Mouse (Mus musculus) cerebellum, postnatal 36 days (tissue): ENCODE measurements at regions not wholly inside any gene's neighbourhood (a gene's known extent, or its start where the extent isn't known, plus 50 kb on each side); places are given as distances from the start of the nearest gene placed in this dataset.

ENCODE experiments used
- DNase-seq, 2 experiments: peaks; one replicate each; pipeline ENCODE4 v3.0.0; 2021 to 2022; ENCODE audit warnings: mixed read lengths in 2 of 2

DNA sequence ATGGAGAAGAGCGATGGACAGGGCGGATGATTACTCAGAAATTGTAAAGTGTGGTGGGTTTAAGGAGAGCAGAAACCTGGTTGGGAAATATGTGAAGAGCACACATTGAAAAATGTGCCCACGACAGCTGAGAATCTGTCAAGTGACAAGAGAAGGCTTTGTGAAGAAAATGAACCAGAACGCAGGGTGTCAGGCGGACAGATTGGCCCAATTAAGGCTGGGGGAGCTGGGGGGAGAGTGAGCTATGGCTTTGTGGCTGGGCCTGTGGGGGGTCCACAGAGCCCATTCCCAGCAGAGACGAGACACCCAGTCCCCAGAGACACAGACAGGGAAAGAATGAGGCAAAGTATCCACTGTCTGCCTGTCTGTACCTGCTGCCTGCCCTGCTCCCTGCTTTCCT, 153.3 kb downstream of the Shq1 start:
- no peak for DNase-seq

DNA sequence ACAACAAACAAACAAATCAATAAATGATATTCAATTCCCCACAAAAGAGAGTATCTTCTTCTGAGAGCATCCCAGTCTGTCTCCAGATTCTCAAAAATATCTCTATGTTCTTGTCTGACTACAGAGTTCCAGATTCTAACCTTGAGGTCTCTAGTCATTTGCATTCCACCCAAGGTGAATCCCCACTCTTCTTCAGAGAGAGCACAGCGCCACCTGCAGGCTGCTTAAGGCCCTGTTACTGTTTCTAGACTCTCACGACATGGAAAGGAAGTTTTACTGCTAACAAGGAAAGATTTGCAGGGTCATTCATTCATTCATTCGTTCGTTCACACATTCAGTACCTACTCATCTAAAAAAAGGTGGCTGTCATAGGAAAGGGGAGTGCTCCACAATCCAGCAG, 158.3 kb downstream of the Shq1 start:
- DNase-seq: peak; percentile 35 to 44

DNA sequence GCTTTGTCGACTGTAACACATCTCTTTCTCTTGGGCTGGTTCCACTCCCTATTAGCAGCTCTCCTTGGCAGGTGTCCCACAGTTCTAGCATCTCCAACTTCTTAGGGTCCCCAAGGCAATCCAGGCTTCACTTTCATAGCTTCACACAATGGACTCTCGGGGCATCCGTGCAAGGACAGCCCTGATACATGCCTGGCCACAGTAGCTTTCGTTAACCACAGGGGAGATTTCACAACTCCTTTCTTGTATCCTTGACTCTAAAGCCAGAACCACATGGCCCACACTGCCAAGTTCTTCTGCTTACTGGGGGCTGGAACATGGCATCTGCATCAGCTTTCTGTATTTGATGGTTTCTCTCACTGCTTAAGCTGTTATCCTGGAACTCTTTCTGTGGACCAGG, 160.3 kb downstream of the Shq1 start:
- no peak for DNase-seq

DNA sequence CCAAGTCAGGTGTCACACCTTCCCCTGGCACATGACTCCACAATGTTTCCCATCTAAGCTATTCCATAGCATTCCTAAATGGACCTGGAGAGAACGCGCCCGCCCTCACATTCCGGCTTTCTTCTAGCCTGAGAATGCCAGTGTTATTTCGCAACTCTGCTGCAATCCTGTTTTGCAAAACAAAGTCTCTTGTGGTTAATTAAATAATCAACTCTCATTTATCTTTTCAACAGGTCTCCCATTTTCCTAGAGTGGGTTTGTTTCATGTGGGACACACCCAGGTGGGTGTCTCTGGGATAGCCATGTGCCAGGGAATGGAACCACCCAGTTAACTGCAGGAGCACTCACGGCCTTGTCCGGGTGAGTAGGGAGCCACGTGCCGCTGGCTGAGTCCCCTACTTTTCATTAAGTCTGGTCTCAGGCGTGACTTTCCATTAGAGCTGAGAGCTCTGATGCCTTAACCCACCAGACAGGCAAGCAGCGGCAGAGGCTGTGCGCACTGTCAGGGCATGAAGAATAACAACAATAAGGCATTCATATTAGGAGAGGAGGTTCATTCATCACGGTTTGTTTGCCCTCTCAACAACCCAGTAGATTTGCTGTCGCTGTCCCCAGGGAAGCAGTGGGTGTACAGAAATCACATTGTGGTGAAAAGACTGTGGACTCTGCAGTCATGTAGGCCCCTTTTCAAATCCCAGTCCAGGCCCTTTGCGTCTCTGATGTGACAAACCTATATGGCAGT, 165.3 kb downstream of the Shq1 start:
- no peak for DNase-seq

DNA sequence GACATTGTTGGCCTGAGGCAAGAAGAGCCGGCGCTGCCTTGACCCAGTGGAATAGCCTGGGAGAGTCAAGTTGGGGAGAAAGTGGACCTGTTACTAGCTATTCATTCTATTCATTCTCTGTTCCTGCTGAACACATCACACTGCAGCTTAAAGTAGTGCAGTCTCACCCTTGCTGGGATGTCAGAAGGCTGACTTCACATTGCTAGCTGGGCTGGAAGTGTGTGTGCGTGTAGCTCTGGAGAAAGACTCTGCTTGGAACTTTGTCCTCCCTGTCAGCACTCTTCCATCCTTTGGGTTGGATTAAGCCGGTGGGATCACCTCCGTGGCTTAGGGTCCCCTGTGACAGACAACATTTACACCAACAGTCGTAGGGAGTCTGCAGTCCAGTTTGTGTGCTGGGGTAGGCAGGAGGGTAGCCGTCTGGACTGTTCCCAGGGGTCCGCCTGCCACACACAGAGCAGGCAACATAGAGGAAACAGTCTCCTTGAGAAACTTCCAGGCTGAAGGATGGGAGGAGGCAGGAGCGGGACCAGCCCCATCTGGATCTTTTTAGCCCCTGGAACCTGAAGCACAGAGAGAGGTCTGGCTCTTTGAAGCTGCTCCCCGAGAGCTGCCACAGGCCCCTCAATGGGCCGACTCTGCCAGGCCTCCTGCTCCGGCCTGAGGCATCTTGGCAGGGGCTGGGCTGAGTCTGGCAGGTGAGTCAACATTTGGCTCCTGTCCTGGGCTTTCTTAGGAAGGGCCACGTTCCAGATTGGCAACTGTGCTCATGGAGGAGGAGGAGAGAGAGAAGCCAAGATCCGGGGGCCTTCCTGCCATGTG, 167.8 kb downstream of the Shq1 start:
- DNase-seq: peak; percentile 91 to 94

DNA sequence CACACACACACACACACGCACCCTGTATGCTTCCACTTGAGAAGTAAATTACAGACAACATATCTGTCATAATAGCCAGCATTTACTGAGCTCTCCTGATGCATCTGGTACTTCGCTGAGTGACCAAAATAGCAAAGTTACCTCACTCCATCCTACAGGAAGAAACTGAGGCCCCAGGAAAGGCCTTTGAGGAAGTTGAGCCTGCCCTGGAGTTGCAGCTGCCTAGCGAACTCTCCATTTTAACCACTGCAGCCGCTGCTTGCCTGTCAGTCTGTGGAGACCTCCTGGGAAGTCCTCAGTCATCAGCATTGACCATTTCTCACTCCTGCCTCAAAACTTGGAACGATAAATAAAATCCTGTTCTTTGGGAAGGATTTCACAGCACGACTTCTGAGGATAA, 168.8 kb downstream of the Shq1 start:
- no peak for DNase-seq

DNA sequence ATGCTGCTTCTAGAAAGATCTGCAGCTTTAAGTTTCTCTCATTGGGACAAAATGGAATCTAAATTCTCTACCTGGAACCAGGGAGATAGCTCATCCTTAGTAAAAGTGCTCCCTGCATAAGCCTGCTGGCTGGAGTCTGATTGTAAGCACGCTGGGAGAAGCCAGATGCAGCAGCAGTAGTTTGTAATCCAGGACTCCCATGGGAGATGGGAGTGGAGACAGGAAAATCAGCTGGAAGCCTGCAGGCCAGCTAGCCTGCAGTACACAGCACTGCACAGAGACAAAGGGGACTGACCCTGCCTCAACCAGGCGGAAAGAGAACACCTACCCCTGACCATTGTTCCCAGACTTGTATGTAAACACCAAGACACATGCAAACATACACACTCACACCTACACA, 170.2 kb downstream of the Shq1 start:
- no peak for DNase-seq

DNA sequence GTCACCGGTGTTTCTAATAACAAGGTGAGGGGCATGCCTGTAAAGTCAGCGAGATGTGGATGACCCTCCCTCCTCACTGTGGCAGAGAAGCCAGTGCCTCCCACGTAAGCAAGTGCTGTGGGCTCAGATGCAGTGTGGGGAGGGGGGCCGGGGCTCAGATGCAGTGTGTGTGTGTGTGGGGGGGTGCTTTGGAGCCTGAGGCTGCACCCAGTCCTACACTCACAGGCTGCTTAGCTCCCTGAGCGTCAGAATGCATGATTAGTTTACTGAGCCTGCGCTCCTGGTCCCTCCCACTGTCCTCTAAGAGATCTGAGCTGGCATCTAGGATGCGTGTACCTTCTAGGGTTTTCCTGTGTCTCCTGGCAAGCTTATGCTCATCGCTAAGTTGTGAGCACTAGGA, 170.9 kb downstream of the Shq1 start:
- no peak for DNase-seq

DNA sequence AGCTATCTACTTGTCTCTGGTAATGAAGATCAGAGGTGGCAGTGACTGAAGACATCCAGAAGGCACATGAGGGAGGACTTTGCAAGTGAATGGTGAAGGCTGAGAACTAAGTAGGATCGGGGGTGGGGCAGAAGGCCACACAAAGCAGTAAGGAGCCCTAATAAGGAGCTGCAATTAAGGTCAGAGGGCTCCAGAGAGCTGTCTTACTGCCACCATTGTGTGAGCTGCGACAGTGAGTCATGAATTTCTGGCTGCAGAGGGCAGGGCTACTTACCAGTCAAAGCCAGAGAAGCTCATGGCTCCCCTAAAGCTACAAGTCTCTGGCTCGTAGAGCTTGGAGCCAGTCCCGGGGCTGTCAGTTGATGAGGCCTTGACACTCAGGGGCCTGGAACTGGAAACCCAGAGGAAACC, 172.1 kb downstream of the Shq1 start:
- DNase-seq: no peak

DNA sequence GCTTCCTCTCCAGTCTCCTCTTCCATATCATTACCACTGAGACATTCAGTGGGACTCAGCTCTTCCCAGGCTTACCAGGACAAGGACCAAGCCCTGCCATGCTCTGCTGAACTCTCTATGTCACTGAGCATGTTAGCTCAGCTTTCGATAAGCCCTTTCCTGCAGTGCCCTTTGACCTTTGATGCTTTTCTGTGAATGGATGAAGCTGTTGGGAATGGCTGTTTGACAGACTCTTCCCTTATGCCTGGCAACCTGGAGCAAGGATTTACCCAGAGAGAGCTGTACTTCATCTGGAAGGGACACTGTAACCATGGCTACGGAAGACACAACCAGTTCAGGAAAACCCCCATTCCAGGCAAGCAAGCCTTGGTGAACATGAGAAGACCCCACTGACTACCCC, 172.8 kb downstream of the Shq1 start:
- no peak for DNase-seq

DNA sequence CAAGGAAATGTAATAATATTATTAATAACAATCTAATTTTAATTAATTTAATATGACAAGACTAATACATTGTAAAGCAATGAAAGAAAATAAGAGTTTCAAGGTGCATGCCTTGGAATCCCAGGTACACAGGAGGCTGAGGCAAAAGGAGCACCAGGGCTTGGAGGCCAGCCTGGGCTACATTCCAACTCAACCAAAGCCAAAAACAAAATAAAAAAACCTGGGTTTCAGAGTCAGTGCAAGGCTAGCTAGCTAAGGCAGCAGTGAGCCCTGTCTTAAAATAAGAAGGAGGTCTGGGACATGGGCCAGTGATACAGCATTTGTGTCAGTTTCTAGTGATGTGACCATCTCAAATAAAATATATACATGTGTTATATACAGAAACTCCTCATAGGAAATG, 174.8 kb downstream of the Shq1 start:
- DNase-seq: no peak

DNA sequence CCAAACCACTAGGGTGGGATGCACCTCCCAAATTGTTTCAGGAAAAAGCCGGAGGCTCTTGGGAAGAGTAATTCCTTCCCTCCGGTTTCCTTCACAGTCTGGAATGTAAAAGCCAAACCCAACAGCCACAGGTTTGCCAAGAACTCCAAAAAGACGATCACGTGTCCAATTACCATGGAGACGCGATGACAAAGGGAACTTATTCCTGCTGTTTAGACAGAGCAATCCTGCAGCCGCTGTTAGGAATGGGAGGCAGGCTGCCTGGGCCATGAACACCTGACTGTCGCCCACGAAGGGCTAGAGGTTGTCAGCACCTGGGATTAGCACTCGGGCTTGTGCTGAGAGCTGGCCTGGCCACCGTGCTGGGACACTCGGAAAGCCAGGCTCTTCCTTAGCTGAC, 175.8 kb downstream of the Shq1 start:
- DNase-seq: no peak

DNA sequence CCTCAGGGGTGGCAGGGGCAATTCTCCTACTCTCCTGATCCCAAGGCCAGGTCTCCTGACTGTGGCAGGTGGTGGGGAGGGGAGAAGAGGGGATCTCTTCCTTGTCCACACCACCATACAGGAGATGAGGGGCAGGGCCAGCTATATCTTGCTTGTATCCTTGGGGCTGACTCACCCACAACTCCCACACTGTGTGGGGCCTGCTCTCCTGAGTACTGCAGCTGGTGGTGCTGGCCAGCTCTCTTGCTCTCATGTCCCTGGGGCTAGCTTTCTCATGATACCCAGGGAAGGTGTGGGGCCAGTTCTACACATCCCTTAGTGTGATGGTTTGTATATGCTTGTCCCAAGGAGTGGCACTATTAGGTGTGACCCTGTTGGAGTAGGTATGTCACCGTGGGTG, 177.4 kb downstream of the Shq1 start:
- no peak for DNase-seq

DNA sequence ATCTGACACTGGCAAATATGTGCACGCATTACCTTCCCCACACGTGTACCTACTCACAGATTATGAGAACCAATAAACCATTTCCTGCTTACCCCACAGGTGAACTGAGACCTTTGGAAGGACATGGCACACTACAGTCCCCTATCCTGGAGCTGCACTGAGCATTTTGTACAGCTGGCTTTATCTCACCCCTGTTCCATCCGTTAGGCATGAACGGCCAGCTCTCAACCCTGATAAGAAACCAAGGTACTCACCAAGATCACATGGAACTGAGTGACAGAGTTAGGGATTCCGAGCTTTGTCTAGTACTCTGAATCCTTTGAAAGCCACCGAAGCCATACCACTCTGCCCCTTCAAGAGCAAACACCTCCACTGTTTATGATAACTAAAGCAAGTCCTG, 179.1 kb downstream of the Shq1 start:
- DNase-seq: no peak

DNA sequence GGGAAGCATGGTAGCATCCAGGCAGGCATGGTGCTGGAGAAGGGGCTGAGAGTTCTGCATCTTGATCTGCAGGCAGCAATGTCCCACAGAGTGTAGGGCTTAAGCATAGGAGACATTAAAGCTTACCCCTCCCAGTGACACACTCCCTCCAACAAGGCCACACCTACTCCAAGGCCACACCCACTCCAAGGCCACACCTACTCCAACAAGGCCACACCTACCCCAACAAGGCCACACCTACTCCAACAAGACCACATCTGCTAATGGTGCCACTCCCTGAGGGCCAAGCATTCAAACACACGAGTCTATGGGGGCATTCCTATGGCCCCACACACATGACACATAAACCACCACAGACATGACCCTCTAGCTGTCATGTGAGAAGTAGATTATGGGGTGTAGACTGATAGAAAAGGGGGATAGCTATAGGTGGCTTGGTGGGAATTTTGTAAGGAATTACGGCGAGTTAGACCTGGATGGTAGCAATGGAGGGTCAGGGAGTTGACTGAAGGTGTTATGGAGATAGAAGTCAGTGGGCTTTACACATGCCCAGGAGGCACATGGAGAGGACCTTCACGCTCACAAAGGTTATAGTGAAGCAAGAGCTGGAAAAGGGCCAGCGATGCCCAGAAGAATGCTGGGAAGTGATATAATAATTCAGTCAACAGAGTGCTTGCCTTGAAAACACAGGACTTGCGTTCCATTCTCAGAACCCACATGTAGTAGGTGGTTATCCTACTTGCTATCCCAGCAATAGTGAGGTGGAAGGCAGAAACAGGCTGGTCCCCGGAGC, 179.8 kb downstream of the Shq1 start:
- DNase-seq: no peak

DNA sequence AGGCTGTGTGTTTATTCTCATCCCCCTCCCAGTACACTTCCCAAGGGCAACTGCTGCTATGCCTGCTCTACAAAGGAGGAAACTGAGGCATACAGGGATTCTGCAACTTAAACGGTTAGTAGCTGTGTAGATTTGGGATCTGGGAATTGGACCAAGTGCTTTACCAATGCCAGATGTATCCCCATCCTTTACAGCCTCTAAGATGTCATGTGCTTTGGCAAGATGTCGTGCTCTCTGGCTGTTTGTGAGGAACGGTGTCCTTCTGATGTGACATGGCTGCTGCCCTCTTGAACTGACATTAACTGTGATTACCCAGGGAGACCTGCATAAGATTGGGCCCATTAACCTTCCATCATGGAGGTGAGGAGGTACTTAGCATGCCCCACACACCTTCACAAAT, 187.1 kb downstream of the Shq1 start:
- DNase-seq: no peak

DNA sequence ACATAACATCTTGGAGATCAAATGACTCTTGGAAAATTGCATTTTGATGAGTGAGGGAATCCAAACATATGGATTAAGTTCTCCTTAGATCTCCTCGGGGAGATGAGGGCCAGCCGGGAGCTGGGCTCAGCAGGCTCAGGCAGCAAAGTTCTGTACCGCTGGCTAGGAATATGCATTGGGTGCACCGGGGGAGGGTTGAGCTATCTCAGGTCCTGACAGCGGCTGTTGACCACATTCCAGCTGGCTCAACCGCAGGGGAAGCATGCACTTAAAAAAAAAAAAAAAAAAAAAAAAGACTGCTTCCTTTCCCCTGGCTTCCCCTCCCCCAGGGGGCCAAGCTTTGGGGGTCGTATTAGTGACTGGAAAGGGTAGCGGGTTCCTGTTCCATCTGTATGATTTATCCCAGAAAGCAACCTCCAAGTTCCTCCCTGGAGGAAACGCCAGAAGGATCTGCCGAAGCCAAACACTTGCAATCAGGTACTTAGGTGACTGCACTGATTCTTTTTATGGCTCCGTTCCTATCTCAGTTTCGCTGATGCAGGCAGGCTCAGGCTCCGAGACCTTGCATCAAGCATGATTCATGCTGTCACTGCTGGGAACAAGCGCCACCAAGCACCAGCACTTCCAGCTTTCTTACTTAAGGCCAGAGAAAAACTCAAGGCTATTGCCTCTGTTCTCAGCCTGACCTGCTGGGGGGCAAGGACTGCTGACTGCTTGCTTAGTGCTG, 187.7 kb downstream of the Shq1 start:
- no peak for DNase-seq

DNA sequence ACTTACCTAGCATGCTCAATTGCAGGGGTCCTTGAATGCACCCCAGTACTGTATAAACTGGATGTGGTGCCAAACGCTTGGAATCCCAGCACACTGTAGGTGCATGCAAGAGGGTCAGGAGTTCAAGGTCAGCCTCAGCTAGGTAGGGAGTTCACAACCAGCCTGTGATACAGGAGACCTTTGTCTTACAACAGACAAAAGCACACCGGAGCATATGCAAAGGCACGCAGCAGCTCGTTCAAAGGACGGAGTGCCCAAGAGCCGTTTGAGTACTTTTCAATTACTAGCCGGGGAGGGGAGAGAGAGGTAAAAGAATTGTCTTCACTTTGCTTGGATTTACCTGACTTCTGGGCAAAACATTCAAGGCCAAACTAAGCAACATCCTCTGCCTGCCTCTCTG, 188.4 kb downstream of the Shq1 start:
- no peak for DNase-seq

DNA sequence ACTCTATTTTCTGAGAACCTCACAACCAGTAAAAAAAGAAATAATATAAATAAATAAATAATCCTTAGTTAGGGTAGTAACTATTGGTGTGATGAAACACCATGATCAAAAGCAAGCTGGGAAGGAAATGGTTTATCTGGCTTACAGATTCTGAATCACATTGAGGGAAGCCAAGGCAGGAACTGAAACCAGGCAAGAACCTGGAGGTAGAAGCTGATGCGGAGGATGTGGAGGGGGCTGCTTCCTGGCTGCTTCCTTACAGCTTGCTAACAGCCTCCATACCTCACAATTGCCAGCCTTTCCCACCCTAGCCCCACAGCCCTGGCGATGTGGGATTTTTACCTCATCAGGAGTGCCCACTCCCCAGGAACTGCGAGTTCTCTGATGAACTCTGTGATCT, 190.4 kb downstream of the Shq1 start:
- DNase-seq: no peak

DNA sequence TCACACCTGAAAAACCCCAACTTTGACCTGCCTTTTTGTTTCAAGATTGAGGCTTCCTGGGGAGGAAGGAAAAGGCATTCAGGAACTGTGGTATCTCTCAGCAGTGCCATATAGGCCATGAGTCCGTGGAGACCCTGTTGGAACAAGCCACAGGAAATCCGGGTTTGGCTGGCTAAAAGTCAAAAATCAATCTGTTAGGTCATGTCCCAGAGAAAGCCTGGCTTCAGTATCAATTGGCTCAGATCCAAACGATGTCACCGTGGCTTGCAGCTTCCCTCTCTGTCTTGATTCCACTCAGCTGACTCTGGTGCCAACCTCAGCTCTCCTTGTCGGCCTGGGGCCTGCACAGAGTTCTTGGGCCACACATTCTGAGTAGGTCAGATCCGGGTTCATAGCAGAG, 191.1 kb downstream of the Shq1 start:
- no peak for DNase-seq

DNA sequence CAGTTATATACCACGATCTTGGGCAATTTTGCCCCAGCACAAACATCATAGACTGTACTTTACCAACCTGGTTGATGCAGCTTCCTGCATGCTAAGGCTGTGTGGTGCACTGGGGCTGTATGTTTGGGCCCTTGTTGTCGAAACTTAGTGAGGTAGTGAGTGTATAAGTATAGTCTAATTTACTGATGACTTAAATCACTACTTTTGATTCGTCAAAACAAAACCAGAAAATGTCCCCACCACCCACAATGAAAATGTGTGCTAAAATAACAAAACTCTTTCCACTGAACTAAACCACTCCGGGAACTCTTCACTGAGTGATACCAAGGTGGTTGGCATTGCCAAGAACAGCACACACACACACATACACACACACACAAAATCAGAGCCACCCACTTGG, 191.5 kb downstream of the Shq1 start:
- DNase-seq: no peak

DNA sequence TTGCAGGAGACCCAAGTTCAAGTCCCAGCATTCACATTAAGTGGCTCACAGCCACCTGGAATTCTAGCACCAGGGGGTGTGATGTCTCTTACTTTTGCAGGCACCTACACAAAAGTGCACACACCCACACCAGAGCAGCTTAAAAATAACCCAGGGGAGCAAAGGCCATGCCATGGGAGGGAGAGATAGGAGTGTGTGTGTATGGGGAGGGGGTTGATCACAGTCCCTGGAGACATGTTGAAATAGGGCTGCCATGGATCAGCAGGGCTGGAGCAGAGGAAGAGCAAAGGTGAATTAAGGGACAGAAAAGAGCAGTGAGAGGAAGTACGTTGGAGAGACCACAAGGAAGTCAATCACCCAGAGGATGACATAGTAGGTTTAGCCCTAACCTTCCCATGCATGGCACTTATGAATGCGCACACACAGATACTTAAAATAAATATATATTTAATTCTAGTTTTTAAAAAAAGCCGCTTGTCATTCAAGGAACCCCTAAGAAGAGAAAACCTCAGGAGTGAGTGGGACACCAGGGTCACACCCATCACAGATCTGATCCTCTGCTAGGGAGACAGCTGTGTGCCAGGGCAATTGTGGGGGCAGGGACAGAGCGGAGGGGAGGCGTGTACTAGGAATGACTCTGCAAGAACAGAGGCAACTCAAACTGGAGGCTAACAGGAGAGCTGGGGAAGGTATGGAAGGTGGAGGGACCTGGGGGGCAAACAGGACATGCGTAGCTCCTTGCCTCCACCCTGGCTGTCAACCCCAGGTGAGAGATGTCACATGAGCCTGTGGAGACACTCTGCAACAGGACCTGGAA, 189.5 kb upstream of the Rybp start:
- DNase-seq: no peak
